Mouse (Mus musculus) kidney, adult 2 months (tissue): Measurements from ENCODE around the gene Syna.

Source experiments
- CTCF ChIP-seq: fragments of 200-500 bp; conservative IDR thresholded peaks from 2 replicates; pipeline ENCODE4 v1.5.1; 2011; ENCODE audit warnings: low read depth, mild to moderate bottlenecking, control low read depth, low read length, moderate library complexity, mixed read lengths; ENCODE audit not compliant: insufficient read depth, insufficient read length
- POLR2A ChIP-seq: fragments of 200-500 bp; IDR thresholded peaks from one replicate; pipeline ENCODE4 v1.6.1; 2011; ENCODE audit warnings: low read depth, low read length, control low read depth

GRCm38 (mm10) chr5:134544516-134545241, 15.3 kb downstream of the Syna start:
- TF ChIP-seq CTCF (no peak), POLR2A (no peak)
